Mouse (Mus musculus) C2C12 (cell line): ENCODE measurements at regions not wholly inside any gene's neighbourhood (a gene's known extent, or its start where the extent isn't known, plus 50 kb on each side); places are given as distances from the start of the nearest gene placed in this dataset.

Source experiments
- CEBPB ChIP-seq: IDR thresholded peaks from one replicate; pipeline ENCODE4 v1.6.1; 2011; ENCODE audit warnings: low read depth, mild to moderate bottlenecking, control low read depth, moderate library complexity
- CTCF ChIP-seq: IDR thresholded peaks from one replicate; pipeline ENCODE4 v1.5.1; 2011; ENCODE audit not compliant: control insufficient read depth, insufficient read depth, insufficient read length
- MAX ChIP-seq: IDR thresholded peaks from one replicate; pipeline ENCODE4 v1.6.1; 2011; ENCODE audit warnings: mild to moderate bottlenecking, control low read depth
- MYOD1 ChIP-seq: IDR thresholded peaks from one replicate; pipeline ENCODE4 v1.6.1; 2011; ENCODE audit warnings: low read depth; ENCODE audit not compliant: control insufficient read depth, insufficient read length
- USF1 ChIP-seq: IDR thresholded peaks from one replicate; pipeline ENCODE4 v1.6.1; 2011; ENCODE audit warnings: low read depth, mild to moderate bottlenecking, control low read depth, moderate library complexity

DNA sequence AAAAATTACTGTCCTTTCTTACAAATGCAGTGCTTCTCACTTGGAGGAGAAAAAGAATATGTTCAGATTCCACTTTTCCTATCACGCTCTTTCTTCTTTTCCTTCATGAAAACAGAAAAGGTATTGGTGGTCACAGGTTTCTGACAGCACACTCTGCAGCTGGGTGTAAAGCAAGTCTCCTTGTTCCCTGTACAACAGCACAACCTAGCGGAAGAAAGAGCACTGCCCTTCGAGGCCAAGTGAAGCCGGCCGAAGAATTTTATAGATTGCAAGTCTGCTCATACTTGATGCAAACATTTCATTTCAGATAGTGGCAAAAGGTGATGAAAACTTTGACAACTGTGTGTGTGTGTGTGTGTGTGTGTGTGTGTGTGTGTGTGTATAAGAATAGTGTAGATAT is 407.6 kb upstream of the 1700008P02Rik start:
- TF ChIP-seq CTCF (peak; percentile 1), MAX (no peak), CEBPB (no peak), USF1 (no peak), MYOD1 (no peak)
